Mouse (Mus musculus) heart, postnatal 14 days (tissue): Measurements from ENCODE around the gene Unk. TPM values are rescaled to one million over a fixed set of nuclear protein-coding genes. Genes with fewer than 3 reads are reported as not detected.
"Not testable (repeated sequence)": the region's sequence is repeated elsewhere in the genome, so short reads cannot be mapped to it uniquely, and the experiment has no call there.

Experiments
- DNase-seq, 2 experiments: peaks; one replicate each; pipeline ENCODE4 v3.0.0; 2021 to 2022
- intact Hi-C: fragments of 180-260 bp; cut with DNase I; formaldehyde crosslinking; loops from one replicate; pipeline ENCODE4 v1.15.1; 2025
- total RNA-seq, 2 experiments: library from RNA; stranded (reverse); gene quantifications; 2 replicates each; pipeline ENCODE4 v1.2.3; 2021

The Unk gene
- total RNA-seq, 2 experiments from 2014 or later, result 12.2 to 12.9 TPM

GRCm38 (mm10) chr11:116008832-116009375 is 21.2 kb upstream of the Unk start:
- DNase-seq, result no peak
- intact Hi-C loops, result no loop called here

GRCm38 (mm10) chr11:116009661-116010060 is 20.5 kb upstream of the Unk start:
- DNase-seq, result no peak
- intact Hi-C loops, result no loop called here

- no peak for DNase-seq
- intact Hi-C loops, result no loop called here
Measured at GRCm38 (mm10) chr11:116010146-116010545, 20.0 kb upstream of the Unk start.

- no peak for DNase-seq
- intact Hi-C loops, result no loop called here
Measured at GRCm38 (mm10) chr11:116010948-116011347, 19.2 kb upstream of the Unk start.

GRCm38 (mm10) chr11:116011529-116012261 is 18.4 kb upstream of the Unk start:
- no peak for DNase-seq
- intact Hi-C loops, result no loop called here

GRCm38 (mm10) chr11:116012262-116012947 is 17.7 kb upstream of the Unk start, which contains the start of gene Galk1:
Gene Galk1 (minus strand): TSS chr11:116012719.
- intact Hi-C loops, result no loop called here
- peak; percentile 91 to 92 for DNase-seq

- intact Hi-C loops, result no loop called here
- DNase-seq, result no peak
Measured at GRCm38 (mm10) chr11:116014821-116015220, 15.3 kb upstream of the Unk start.

GRCm38 (mm10) chr11:116018106-116018505 is 12.0 kb upstream of the Unk start:
- peak; percentile 35 to 55 for DNase-seq
- intact Hi-C loops, result no loop called here

- intact Hi-C loops, result not testable (repeated sequence)
Measured at GRCm38 (mm10) chr11:116018867-116019266, 11.3 kb upstream of the Unk start.

GRCm38 (mm10) chr11:116019360-116019791 is 10.7 kb upstream of the Unk start:
- DNase-seq, result no peak
- intact Hi-C loops, result no loop called here

More at GRCm38 (mm10) chr11:116018867-116019266, 11.3 kb upstream of the Unk start:
- not testable (repeated sequence) for DNase-seq

GRCm38 (mm10) chr11:116019976-116020411 is 10.1 kb upstream of the Unk start:
- peak in 1 of 2 experiments; percentile 41 for DNase-seq

GRCm38 (mm10) chr11:116020519-116020922 is 9.6 kb upstream of the Unk start:
- intact Hi-C loops, result no loop called here
- DNase-seq, result no peak

More at GRCm38 (mm10) chr11:116019976-116020411, 10.1 kb upstream of the Unk start:
- intact Hi-C loops, result no loop called here

- intact Hi-C loops, result no loop called here
- no peak for DNase-seq
Measured at GRCm38 (mm10) chr11:116021328-116022220, 8.5 kb upstream of the Unk start.

- intact Hi-C loops, result no loop called here
- DNase-seq, result no peak
Measured at GRCm38 (mm10) chr11:116022256-116022780, 7.8 kb upstream of the Unk start.

- intact Hi-C loops, DNase-seq: not testable (repeated sequence)
Measured at GRCm38 (mm10) chr11:116023074-116023770, 6.9 kb upstream of the Unk start.

GRCm38 (mm10) chr11:116023771-116024355 is 6.3 kb upstream of the Unk start:
- peak; percentile 82 to 86 for DNase-seq
- intact Hi-C loops, result no loop called here

- DNase-seq, result peak; percentile 92 to 95
- intact Hi-C loops, result no loop called here
Measured at GRCm38 (mm10) chr11:116024356-116024808, 5.7 kb upstream of the Unk start.

GRCm38 (mm10) chr11:116025056-116025845 is 4.9 kb upstream of the Unk start:
- DNase-seq, result no peak
- intact Hi-C loops, result no loop called here
